Mouse (Mus musculus) thymus, adult 2 months (tissue): ENCODE measurements around the gene Gpc6.

Experiments used
- CTCF ChIP-seq: fragments of 200-500 bp; IDR thresholded peaks from 2 replicates; pipeline ENCODE4 v1.5.1; 2012; ENCODE audit warnings: mild to moderate bottlenecking, control low read depth, low read length, moderate library complexity, borderline replicate concordance; ENCODE audit not compliant: control insufficient read depth, poor library complexity, insufficient read depth; ENCODE audit errors: extremely low read depth
- POLR2A ChIP-seq: fragments of 200-500 bp; IDR thresholded peaks from 2 replicates; pipeline ENCODE4 v1.6.1; 2012; ENCODE audit warnings: mild to moderate bottlenecking, low read length, control low read depth, moderate library complexity; ENCODE audit not compliant: control insufficient read depth, poor library complexity, insufficient read depth; ENCODE audit errors: extremely low read depth

- TF ChIP-seq CTCF (no peak), POLR2A (no peak)
These were observed 8.7 kb downstream of the Gpc6 start for GRCm38 (mm10) chr14:116933825-116934224.
